Mouse (Mus musculus) CH12.LX (cell line): Measurements from ENCODE around the gene Junb. TPM values are rescaled to one million over a fixed set of nuclear protein-coding genes. Genes with fewer than 3 reads are reported as not detected.
A peak's percentile ranks its signal among the peaks of the same experiment; 100 is the strongest.

Experiments used
- DNase-seq: peaks from one replicate; pipeline ENCODE4 v3.0.0-alpha.2; 2013; ENCODE audit errors: extremely low read depth
- H3K27ac ChIP-seq: 2 replicates; pipeline ENCODE4 v1.5.1; 2012; ENCODE audit warnings: low read depth, mild to moderate bottlenecking, control low read depth, moderate library complexity; ENCODE audit not compliant: insufficient read depth
- H3K27me3 ChIP-seq: replicated peaks from 2 replicates; pipeline ENCODE3; 2012; ENCODE audit warnings: inconsistent platforms
- H3K36me3 ChIP-seq, 2 experiments: replicated peaks in 1 of 2; 2 replicates each; pipeline versions ENCODE3 to v1.6.1; 2012; ENCODE audit warnings: inconsistent platforms in 1 of 2, low read length in 1 of 2, mild to moderate bottlenecking in 1 of 2, mixed read lengths in 1 of 2, moderate library complexity in 1 of 2; ENCODE audit not compliant: control insufficient read depth in 1 of 2, insufficient read depth in 1 of 2
- H3K4me1 ChIP-seq, 2 experiments: 2 replicates each; pipeline ENCODE4 v1.6.1; 2012; ENCODE audit warnings: inconsistent platforms in 1 of 2, moderate library complexity in 1 of 2; ENCODE audit not compliant: insufficient read depth in 2 of 2, control insufficient read depth in 1 of 2
- H3K4me2 ChIP-seq: 2 replicates; pipeline ENCODE4 v1.6.1; 2012; ENCODE audit warnings: low read depth, mild to moderate bottlenecking, control low read depth; ENCODE audit not compliant: poor library complexity, insufficient read depth, severe bottlenecking
- H3K4me3 ChIP-seq, 3 experiments: fragments of 150-350 bp in 1 of 3; sonication (generic) in 1 of 3; replicated peaks in 1 of 3; 2 replicates each; pipeline versions ENCODE3 to v1.5.1; 2011 to 2012; ENCODE audit warnings: low read depth in 2 of 3, low read length in 2 of 3, mild to moderate bottlenecking in 2 of 3, moderate library complexity in 2 of 3, control low read depth in 1 of 3, improper control_type of control experiment in 1 of 3, inconsistent platforms in 1 of 3, mixed read lengths in 1 of 3; ENCODE audit not compliant: poor library complexity in 1 of 3
- H3K79me2 ChIP-seq: replicated peaks from 2 replicates; pipeline ENCODE4 v1.6.1; 2012; ENCODE audit warnings: mild to moderate bottlenecking, moderate library complexity; ENCODE audit not compliant: control insufficient read depth, poor library complexity, insufficient read depth, severe bottlenecking; ENCODE audit errors: extremely low read depth
- H3K9ac ChIP-seq: 2 replicates; pipeline ENCODE4 v1.6.1; 2012; ENCODE audit warnings: low read depth, mild to moderate bottlenecking, control low read depth, moderate library complexity; ENCODE audit not compliant: insufficient read depth
- H3K9me3 ChIP-seq: replicated peaks from 2 replicates; pipeline ENCODE3; 2012; ENCODE audit warnings: low read length, inconsistent platforms, mixed read lengths
- BHLHE40 ChIP-seq: IDR thresholded peaks from 2 replicates; pipeline ENCODE4 v1.6.1; 2011; ENCODE audit warnings: mild to moderate bottlenecking, low read depth, low read length, improper control_type of control experiment
- CHD2 ChIP-seq: IDR thresholded peaks from 2 replicates; pipeline ENCODE4 v1.6.1; 2011; ENCODE audit warnings: low read length, improper control_type of control experiment
- CTCF ChIP-seq, 2 experiments: IDR thresholded peaks in 1 of 2; conservative IDR thresholded peaks in 1 of 2; 2 replicates each; pipeline ENCODE4 v1.5.1; 2011 to 2012; ENCODE audit warnings: low read depth in 2 of 2, low read length in 2 of 2, improper control_type of control experiment in 1 of 2, inconsistent platforms in 1 of 2, mild to moderate bottlenecking in 1 of 2, moderate library complexity in 1 of 2
- E2F4 ChIP-seq: IDR thresholded peaks from 2 replicates; pipeline ENCODE4 v1.6.1; 2011; ENCODE audit warnings: low read depth, low read length, improper control_type of control experiment; ENCODE audit not compliant: insufficient replicate concordance
- EP300 ChIP-seq: IDR thresholded peaks from 2 replicates; pipeline ENCODE4 v1.6.1; 2011; ENCODE audit warnings: low read length, improper control_type of control experiment
- ETS1 ChIP-seq: conservative IDR thresholded peaks from 2 replicates; pipeline ENCODE4 v1.6.1; 2012; ENCODE audit warnings: low read depth, mild to moderate bottlenecking, inconsistent platforms, low read length, improper control_type of control experiment, moderate library complexity
- IRF4 ChIP-seq: IDR thresholded peaks from 2 replicates; pipeline ENCODE4 v1.6.1; 2014; ENCODE audit warnings: low read depth, mild to moderate bottlenecking, inconsistent platforms, low read length, improper control_type of control experiment
- JUN ChIP-seq: IDR thresholded peaks from 2 replicates; pipeline ENCODE4 v1.6.1; 2011; ENCODE audit warnings: low read depth, mild to moderate bottlenecking, low read length, improper control_type of control experiment, moderate library complexity; ENCODE audit not compliant: insufficient read depth
- JUND ChIP-seq: conservative IDR thresholded peaks from 2 replicates; pipeline ENCODE4 v1.6.1; 2011; ENCODE audit warnings: low read depth, low read length, improper control_type of control experiment
- KAT2A ChIP-seq: IDR thresholded peaks from 2 replicates; pipeline ENCODE4 v1.6.1; 2012; ENCODE audit warnings: low read length, improper control_type of control experiment, inconsistent platforms; ENCODE audit not compliant: insufficient replicate concordance
- MAFK ChIP-seq: IDR thresholded peaks from 2 replicates; pipeline ENCODE4 v1.6.1; 2011; ENCODE audit warnings: low read length, improper control_type of control experiment; ENCODE audit not compliant: insufficient replicate concordance
- MAZ ChIP-seq: IDR thresholded peaks from 2 replicates; pipeline ENCODE4 v1.6.1; 2012; ENCODE audit warnings: low read depth, mild to moderate bottlenecking, inconsistent platforms, low read length, improper control_type of control experiment, moderate library complexity
- MXI1 ChIP-seq: IDR thresholded peaks from 2 replicates; pipeline ENCODE4 v1.6.1; 2011; ENCODE audit warnings: mild to moderate bottlenecking, low read depth, low read length, improper control_type of control experiment
- NELFE ChIP-seq: IDR thresholded peaks from 2 replicates; pipeline ENCODE4 v1.6.1; 2011; ENCODE audit warnings: low read depth, low read length, improper control_type of control experiment
- NRF1 ChIP-seq: IDR thresholded peaks from 2 replicates; pipeline ENCODE4 v1.6.1; 2014; ENCODE audit warnings: low read depth, mild to moderate bottlenecking, inconsistent platforms, low read length, improper control_type of control experiment, moderate library complexity
- PAX5 ChIP-seq: IDR thresholded peaks from 2 replicates; pipeline ENCODE4 v1.6.1; 2012; ENCODE audit warnings: low read length, inconsistent platforms, mixed read lengths
- POLR2A ChIP-seq: IDR thresholded peaks from 2 replicates; pipeline ENCODE4 v1.6.1; 2011; ENCODE audit warnings: low read depth, mild to moderate bottlenecking, improper control_type of control experiment, low read length
- POLR2AphosphoS2 ChIP-seq: IDR thresholded peaks from 2 replicates; pipeline ENCODE4 v1.6.1; 2011; ENCODE audit warnings: low read depth, low read length, improper control_type of control experiment
- RAD21 ChIP-seq: IDR thresholded peaks from 2 replicates; pipeline ENCODE4 v1.6.1; 2011; ENCODE audit warnings: low read depth, mild to moderate bottlenecking, low read length, improper control_type of control experiment, moderate library complexity
- RCOR1 ChIP-seq: conservative IDR thresholded peaks from 2 replicates; pipeline ENCODE4 v1.6.1; 2012; ENCODE audit warnings: low read depth, mild to moderate bottlenecking, inconsistent platforms, low read length, improper control_type of control experiment
- SIN3A ChIP-seq: IDR thresholded peaks from 2 replicates; pipeline ENCODE4 v1.6.1; 2012; ENCODE audit warnings: low read length, improper control_type of control experiment, inconsistent platforms
- SMC3 ChIP-seq: IDR thresholded peaks from 2 replicates; pipeline ENCODE4 v1.6.1; 2011; ENCODE audit warnings: low read depth, low read length, improper control_type of control experiment
- TBP ChIP-seq: conservative IDR thresholded peaks from 2 replicates; pipeline ENCODE4 v1.6.1; 2011; ENCODE audit warnings: low read depth, low read length, improper control_type of control experiment
- TCF12 ChIP-seq: IDR thresholded peaks from 2 replicates; pipeline ENCODE4 v1.6.1; 2014; ENCODE audit warnings: low read depth, mild to moderate bottlenecking, inconsistent platforms, low read length, improper control_type of control experiment
- USF2 ChIP-seq: conservative IDR thresholded peaks from 2 replicates; pipeline ENCODE4 v1.6.1; 2011; ENCODE audit warnings: low read depth, low read length, improper control_type of control experiment
- ZC3H11A ChIP-seq: IDR thresholded peaks from 2 replicates; pipeline ENCODE4 v1.6.1; 2012; ENCODE audit warnings: low read depth, mild to moderate bottlenecking, inconsistent platforms, low read length, improper control_type of control experiment
- ZNF384 ChIP-seq: IDR thresholded peaks from 2 replicates; pipeline ENCODE4 v1.6.1; 2012; ENCODE audit warnings: low read depth, low read length, improper control_type of control experiment, inconsistent platforms
- dilution Hi-C: fragments of 300-500 bp; cut with MboI; formaldehyde crosslinking; loops from 2 replicates; pipeline ENCODE4 v1.14.3; 2020; ENCODE audit warnings: low sequenced_read_pairs; ENCODE audit not compliant: extremely low pct_unique_long_range_greater_than_20kb, extremely low pct_ligation_motif_present
- in situ Hi-C: fragments of 300-500 bp; cut with MboI; formaldehyde crosslinking; loops from 3 replicates; pipeline ENCODE4 v1.14.3; 2019; ENCODE audit warnings: low sequenced_read_pairs, low pct_ligation_motif_present, low pct_unique_long_range_greater_than_20kb, mixed read lengths
- polyA plus RNA-seq: library from polyadenylated mRNA; unstranded; fragments of >175 nt; gene quantifications from 2 replicates; pipeline ENCODE4 v1.2.1, GENCODE M21; 2012; ENCODE audit warnings: low read depth; ENCODE audit not compliant: insufficient read length
- total RNA-seq, 2 experiments: library from RNA; depleted of rRNA; stranded (reverse); fragments of 300-350 nt in 1 of 2; fragments of >200 nt in 1 of 2; gene quantifications; 2 replicates each; pipeline ENCODE4 v1.2.3; 2012 to 2014

Junb gene
- total and polyA plus RNA-seq, 3 experiments: 63.4 to 342 (median 217) TPM

- Histone ChIP-seq H3K4me2 (peak overlapping the region; percentile 93), H3K9ac (no peak overlapping the region), H3K4me1 (peaks cover 5% of the 10 kb centered on the region in 2 experiments; a peak in 3 of 4 replicates), H3K27ac (no peak overlapping the region), H3K4me3 (peak overlapping the region in 1 of 3 experiments; percentile 33), H3K9me3 (no peaks in the 10 kb centered on the region), H3K36me3 (no peaks in the 10 kb centered on the region), H3K27me3 (peaks cover 38% of the 10 kb centered on the region), H3K79me2 (no peaks in the 10 kb centered on the region)
- in situ Hi-C loops: no loop called here
- dilution Hi-C loops: no loop called here
- TF ChIP-seq RAD21 (peak; percentile 42), E2F4 (no peak), JUND (no peak), JUN (no peak), POLR2AphosphoS2 (no peak), MAFK (no peak), NRF1 (no peak), SIN3A (no peak), TCF12 (no peak), CHD2 (peak; percentile 63), ETS1 (no peak), KAT2A (no peak), ZNF384 (no peak), RCOR1 (no peak), IRF4 (peak; percentile 60), ZC3H11A (no peak), NELFE (no peak), TBP (no peak), POLR2A (no peak), BHLHE40 (peak; percentile 65; the same call in 1 of the 2 replicates), PAX5 (no peak), MAZ (no peak), USF2 (no peak), EP300 (no peak), CTCF (conservative IDR thresholded peaks at IDR 0.05 in 1 of 2, IDR thresholded peaks at IDR 0.05 in 1 of 2; ENCODE audit: low read depth in 2 of 2, low read length in 2 of 2) (peak in 1 of 2 experiments; percentile 73; a peak in 2 of 4 replicates), MXI1 (no peak), SMC3 (peak; percentile 61)
- peak; percentile 54 for DNase-seq
These were observed 49.8 kb downstream of the Junb start for GRCm38 (mm10) chr8:84928456-84929306.
